Mouse (Mus musculus) regulatory T cell (primary cell): ENCODE results near the gene Spats2l.

Source experiments
- in situ Hi-C: fragments of 300-600 bp; cut with MboI, MseI; formaldehyde crosslinking; loops from one replicate; pipeline ENCODE4 v1.15.1; 2025; ENCODE audit warnings: high pct_unique_total_duplicates

The Spats2l gene

DNA sequence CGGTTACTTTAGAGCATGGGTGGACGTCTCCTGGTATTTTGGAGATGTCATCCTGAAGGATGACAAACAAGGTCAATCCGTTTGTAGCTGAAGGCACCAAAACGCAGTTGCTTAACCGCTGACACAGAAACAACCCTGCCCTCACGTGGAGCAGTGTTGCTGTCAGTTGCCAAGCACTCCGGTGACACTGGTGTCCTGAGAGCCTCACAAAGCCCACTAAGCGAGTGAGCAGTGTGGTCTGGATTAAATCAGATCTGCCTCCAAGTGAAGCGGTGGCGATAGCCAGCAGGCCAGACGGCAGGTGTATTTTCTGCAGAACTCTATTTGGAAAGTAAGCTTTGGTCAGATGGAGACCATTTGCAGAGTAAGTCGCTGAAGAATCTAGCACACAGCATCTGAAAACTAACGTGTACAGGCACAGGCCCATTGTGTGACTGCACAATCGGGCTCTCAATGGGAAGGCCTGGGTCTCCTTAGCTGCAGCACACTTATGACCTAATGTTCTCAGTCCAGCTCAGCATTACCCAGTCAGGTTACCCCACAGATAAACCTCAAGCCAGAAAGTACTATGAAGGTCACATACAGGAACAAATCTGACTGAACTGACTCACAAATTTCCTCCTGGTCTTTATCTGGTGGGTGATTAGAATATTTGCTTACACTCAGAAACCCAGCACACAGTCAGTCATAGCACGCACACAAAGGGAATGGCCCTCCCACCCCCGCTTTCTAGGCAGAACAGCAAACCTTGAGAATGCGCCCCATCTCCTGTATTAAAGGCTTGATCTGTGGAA, 51.2 kb downstream of the Spats2l start:
- in situ Hi-C loops = no loop called here

DNA sequence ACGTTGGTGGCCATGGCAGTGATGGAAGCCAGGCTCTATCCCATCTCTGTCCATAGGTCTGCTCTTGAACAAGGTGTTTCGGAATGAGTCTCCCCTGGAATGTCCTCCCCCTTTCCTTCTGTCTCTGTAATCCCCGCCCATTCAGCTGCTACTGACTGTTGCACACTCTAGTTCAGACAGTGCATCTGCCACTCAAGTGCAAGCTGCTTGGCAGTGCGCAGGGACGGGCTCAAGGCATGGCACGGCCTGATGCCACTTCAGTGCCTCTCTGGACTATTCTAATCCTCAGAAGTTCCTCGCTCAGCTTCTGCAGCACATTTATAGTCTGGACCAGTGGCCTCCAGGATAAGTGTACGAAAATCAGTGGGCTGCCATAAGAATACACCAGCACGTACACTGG, 52.3 kb downstream of the Spats2l start:
- in situ Hi-C loops = no loop called here

DNA sequence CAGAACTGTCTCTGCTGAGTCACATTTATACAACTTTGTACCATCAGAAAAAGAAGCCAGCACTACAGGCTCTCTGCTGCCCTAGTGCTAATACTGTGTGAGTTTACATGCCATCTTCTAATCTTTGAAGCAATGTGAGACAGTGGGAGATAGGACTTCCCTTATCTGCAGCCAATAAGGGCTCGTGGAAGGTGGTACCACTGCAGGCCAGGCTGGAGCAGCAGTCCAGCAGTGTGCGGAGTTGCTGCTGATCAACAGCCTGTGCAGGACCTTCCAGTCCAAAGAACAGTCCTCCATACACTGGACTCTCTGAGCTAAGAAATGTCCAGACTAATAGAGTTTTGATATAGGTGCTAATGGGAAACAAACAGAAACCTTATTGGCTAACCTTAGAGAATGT, 59.2 kb downstream of the Spats2l start:
- in situ Hi-C loops = no loop called here

DNA sequence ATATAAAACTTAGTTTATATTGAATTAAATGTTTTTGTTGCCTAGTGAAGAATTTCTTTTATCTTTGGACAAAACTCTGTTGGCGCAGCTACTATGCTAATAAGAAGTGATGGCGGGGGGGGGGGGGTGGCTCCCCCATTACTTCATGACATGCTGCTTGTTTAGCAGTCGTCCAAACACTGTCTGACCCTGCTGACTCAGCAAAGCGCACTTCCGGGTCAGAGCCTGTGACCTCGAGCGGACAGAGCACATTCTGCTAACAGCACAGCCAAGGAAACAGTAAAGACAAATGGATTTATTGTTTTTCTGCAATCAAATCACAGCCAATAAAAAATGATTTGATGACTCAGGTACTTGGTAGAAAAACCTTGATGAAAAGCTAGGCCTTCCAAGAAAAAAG, 61.2 kb downstream of the Spats2l start:
- in situ Hi-C loops = no loop called here

DNA sequence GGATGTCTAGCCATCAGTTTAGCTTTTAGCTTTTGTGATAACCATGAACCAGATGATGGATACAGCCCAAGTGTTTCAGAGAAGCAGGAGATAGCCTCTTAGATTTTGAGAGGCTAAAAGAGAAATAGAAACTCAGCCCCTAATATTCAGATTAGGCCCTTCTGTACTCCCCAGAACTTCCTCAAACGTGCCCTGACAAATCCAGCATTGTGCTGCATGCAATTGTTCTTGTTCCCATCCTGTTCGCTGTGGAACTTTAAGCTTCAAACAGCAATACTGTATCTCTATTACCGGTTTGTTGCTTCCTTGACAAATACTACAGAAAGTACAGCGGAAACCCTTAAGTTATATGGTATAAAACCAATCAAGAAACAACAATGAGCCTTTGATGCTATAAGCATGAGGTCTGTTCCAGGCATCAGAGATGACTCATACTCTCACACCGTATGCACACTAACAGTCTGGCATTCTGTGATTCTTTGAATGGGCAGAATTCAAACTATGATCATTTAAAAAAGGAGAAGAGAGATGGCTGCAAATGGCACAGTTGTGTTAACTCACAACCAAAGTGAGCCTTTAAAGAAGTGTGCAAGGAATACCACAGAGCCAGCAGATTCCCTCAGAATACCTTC, 62.8 kb downstream of the Spats2l start:
- in situ Hi-C loops = no loop called here

DNA sequence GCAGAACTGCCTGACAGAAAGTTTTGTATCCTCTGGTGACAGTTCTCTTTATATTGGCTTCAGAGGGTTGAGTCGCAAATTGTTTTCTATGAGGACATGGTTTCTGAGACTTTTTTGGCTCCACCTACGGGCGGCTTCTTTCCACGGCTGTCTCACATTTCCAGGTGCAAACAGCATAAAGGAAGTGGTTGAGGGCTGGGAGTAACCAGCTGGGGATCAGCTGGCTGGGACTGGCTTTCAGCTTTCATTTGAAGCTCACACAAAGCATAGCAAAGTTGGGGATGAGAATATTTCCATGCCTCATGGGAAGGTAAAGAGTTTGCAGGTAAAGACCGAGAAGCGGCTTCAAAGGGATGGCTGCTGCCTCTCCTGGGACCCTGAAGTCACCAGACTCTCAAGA, 65.9 kb downstream of the Spats2l start:
- in situ Hi-C loops = no loop called here

DNA sequence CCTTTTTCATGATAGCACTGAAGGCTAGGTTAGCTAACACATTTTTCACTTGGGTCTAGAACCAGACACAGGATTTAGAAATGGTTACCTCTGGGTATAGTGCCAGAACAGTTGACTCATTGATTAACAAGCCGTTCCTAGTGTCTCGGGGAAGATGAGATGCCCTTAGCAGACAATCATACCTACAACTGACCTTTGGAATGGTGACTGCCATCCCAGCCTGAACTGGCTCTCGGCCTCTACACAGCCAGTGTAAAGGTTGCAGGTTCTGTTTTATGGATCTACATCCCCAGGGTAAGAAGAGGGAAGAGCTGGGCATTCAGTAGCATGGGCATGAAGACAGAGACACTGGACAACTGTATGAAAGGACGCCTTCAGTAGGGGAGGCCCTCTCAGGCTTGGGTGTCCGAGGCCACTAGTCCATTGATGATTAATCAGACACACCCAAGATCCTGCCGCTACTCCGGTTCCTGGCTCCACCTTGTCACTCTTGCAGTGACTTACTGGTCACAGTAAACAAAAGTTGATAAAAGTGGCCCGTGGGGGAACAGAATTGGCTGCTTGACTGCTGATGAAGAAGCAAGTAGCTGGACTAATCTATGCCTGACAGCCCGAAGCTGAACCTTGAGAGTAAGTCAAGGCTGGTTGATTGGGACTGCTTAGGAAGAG, 71.2 kb downstream of the Spats2l start:
- in situ Hi-C loops = no loop called here

DNA sequence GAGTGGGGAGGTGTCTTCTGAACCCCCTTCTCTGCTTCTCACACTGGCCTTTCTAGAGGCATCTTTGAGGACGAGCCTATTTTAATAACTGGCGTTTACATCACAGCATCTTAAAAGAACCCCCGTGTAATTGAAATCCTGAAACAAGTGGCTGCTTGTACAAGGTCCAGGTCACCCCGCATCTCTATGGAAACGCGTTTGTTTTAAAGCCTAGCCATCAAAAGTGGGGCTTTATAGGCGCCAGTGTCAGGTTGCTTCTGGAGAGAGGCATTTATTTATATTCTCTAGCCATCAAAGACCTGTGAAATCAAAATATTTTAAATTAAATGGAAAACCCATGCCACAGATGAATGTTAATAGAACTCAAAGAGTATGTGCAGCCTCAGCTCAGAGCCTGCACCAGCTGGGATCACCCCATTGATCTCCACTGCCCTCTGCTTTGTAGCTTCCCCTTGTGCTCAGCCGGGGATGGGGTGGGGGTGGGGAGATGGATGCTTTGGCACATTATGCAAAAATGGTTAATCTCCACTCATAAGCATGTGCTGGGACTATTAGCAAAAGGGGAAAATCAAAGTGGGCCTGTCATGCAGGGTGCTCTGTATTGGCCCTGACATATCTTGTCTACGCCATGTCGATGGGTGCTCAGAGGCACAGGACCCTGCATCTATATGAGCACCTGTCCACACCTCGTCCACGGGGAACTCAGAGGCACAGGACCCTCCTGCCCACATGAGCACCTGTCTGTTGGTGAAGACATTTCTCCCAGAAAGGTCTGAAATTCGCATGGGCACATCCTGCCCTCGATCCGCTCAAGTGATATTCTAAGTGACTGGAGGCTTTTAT, 73.1 kb downstream of the Spats2l start:
- in situ Hi-C loops = no loop called here

DNA sequence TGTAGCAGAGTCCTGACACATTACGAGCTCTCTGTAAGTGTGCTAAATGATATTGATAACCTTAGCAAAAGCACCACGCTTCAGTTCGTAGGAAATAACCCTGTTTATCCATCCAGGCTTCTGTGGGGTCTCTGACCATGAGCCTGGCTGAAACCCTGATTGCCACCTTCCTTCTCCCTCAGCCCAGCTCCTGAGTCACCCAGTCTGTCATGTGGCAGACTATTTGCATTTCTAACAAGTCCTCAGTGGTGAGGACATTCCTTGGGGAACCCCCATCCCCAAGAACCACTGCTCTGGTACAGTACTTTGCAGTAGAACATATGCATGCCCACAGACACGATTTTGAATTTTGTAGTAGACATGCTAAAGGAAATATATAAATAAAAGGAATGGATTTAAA, 75.1 kb downstream of the Spats2l start:
- in situ Hi-C loops = no loop called here

DNA sequence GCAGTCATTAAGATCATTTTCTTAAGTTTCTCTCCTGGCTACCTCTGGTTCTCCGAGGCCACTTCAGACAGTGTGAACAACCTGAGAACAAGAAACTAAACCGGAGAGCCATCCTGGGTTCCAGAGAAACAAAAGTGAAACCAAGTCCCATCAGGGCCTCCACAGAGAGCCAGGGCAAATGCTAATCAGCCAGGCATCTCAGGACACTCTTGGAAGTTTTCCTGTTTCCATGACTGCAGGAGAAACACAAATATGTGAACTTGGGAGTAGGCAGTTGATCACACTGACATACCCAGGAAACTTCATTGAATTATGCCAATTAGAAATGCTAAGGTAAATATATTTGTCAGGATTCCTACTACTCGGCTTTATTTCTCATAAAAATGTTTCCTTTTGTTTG, 76.0 kb downstream of the Spats2l start:
- in situ Hi-C loops = no loop called here

DNA sequence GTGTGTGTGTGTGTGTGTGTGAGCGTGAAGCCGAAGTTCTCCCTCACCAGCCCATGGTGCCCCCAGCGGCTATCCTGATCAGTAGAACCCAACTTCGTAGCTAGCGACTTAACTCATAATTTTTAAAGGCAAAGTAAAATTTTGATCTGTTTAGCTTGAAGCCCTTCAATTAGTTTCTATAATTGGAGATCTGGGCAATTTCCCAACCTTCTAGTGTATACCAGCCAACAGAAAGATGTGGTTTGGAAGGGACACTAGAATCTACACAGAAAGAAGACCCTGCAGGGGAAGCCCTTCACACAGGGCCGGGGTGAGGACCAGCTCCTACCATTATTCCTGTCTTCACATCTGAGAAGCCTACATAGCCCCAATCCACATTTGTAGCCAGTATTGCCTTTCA, 77.9 kb downstream of the Spats2l start:
- in situ Hi-C loops = no loop called here

DNA sequence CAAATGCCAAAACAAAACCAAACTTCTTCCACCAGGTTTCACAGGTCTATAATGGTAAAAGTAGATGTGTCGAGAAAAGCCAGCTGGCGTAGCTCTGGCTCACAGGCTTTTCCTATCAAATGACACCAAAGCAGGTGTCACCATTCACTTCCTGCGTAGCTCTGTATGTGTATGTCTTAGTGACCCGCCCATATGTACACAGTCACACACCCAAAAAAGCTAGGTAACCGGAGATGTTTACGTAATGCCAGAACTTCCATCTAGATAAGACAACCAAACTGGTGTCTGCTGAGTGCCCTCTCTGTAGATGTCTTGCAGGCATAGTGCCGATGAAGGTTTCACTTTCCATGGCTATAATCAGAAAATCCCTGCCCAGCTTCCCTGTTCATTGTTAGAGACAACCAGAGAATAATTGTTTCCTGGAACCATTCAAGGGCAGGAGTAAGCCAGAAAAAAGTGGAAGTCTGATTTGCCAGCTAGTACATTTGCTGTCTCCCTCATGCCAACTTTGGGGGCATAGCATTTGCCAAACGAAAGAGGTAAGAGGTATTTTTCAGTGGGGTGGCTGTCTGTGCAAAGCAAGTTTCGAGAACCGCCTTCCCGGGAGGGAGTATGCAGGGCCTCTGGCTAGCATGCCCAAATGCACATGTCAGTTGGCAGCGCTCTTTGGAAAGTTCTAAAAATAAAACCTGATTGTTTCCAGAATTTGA, 78.8 kb downstream of the Spats2l start:
- in situ Hi-C loops = no loop called here

DNA sequence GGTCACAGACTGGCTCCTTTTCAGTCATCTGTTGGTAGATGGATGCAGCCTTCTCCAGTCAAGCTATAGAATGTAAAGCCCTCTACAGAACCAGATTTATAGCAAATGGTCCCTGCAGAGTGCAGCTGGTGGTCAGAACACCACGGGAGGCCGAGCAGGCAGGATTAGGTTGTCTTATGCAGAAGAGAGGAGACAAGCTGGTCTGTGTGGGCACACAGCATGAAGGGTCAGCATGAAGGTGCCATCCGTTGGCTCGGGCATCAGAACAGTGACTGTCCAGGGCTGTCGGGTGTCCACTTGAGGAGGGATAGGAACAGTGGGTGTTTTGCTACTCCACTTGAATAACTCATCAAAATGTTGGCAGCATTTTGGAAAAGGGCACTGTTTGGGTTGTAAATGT, 83.8 kb downstream of the Spats2l start:
- in situ Hi-C loops = no loop called here

DNA sequence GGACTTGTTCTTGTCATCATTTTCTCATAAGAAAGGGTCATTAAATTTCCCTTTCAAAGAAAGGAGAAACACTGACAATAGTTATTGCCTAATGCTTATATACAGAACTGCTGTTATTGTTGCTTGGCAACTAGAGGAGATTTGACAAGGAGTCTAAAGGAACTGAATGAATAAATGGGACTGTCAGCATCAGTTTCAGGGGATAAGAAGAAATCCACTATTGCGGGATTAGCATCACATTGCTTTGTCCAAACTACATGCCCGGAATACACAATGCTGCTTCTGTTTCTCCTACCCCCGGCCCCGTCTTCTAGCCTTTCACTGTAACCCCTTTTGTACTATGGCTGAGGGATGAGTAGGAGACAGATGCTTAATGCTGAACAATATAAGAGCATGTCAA, 88.1 kb downstream of the Spats2l start:
- in situ Hi-C loops = no loop called here

DNA sequence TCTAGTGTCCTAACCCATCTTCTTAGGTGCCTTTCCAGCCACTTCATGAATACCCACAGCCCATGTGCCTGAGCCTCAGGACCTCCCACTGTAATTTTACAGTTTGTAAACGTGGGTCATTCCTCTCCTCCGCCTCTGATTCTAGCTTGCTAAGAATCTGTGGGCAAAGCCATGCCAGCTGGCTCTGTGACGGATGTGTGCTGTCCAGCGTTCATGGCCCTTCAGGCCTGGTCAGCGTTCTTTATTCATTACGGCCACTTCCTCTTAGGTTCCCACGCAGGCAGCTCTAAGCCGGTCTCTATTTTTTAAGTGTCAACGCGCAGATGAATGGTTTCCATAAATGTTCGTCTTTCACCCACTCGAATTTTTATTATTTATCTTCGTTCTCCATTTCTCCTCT, 94.7 kb downstream of the Spats2l start:
- in situ Hi-C loops = no loop called here

DNA sequence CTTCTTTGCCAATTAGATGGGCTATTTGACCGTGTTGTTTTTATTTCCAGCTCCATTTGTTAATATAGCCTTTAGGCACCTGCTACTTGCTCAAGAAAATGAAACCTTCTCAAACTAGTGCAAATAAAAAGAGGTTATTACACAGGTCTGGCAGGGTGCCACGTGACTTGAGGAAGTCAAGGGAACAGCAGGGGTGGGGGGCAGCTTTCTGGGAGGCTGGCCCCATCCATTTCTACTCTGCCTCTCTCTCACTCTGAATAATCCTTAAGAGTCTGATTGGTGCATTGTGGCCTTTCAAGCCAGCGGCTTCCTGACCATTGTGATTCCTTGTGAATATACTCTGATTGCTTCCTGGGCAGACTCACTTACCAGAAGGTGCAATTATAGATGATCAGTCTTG, 98.0 kb downstream of the Spats2l start:
- in situ Hi-C loops = no loop called here

DNA sequence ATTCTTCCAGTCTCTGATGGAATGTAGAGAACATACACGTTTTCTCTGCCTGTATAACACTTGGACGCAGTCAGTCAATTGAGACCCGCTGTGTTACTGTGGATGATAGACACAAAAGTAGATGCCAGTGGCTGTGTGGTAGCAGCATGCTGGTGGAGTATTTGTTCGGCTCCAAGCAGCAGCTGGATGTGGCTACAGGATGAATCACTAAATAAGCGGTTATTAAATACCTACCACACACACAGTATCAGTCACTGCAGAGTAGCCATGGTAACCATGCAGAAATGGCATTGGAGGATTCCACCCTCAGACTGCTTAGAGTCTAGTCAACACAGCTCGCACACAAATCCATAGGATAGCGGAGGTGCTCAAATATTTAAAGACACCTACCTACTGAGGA, 100.0 kb downstream of the Spats2l start:
- in situ Hi-C loops = no loop called here

DNA sequence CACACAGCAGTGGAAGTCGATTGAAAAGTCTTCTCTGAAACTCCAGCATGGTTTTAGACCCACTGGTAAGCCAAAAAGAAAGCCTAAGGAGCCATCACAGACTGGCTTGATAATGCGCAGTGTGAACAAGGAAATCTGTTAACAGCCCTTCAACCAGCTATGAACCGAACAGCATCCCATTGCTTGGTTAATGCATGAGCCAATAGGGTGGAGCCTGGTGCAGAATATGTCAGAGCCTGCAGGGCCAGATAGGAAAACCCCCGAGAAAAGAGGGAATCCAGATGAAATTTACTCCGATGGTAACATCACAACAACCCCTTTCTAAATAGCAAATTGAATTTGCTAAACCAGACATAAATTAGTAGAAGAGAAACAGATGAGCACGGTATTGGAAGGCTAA, 101.1 kb downstream of the Spats2l start:
- in situ Hi-C loops = no loop called here

DNA sequence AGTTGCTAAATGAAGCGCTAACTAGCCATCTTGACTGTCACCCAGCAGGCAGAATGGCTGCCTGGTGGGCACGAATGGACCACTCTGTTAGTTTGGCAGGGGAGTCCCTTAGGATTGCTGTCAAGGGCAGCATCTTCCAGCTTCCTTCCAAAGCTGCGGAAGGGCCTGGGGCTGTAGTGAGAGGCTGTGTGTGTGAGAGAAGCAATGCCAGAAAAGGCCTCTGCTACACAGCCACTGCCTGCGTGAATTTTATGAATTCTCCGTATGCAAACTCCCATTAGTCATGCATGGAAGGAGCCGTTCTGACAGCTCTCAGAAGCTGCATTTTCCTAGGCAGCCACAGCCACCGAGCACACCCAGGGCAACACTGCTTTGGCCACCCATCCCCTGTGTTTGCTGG, 101.5 kb downstream of the Spats2l start:
- in situ Hi-C loops = no loop called here

DNA sequence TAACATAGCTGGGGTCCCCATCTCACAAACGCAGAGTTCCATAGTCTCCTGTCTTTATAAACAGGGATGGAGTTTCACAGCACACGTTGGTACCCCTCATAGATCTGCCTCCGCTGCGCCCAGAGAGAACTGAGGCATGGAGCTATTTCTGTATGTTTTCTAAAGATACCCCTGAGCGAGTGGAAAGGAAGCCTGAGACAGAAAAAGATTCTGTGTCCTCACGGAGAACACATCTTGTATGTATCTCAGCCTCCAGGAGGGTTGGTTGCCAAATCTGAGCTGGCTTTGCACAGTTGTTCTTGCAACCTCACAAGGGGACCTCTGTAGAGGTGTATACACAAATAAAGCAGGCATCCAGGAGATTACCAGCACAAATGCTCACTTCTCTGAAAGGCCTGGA, 105.0 kb downstream of the Spats2l start:
- in situ Hi-C loops = no loop called here

DNA sequence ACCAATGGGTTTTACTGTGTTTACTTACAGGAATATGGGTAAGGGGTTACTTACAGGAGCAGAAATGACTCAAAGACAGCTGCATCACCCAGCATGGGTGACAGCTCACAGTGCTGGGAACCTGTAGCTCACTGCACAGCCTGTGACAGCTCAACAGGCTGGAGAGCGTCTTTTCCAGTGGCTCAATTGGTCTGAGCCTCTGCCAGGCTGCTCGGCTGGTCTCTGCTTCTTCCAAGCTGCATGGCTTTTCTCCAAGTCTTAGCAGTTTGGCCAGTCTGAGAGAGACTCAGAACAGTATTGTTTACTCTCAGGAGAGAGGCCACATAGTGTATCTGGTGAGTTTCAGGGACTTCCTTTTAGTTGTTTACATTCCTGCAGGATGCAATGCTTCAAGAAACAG, 110.9 kb downstream of the Spats2l start:
- in situ Hi-C loops = no loop called here

DNA sequence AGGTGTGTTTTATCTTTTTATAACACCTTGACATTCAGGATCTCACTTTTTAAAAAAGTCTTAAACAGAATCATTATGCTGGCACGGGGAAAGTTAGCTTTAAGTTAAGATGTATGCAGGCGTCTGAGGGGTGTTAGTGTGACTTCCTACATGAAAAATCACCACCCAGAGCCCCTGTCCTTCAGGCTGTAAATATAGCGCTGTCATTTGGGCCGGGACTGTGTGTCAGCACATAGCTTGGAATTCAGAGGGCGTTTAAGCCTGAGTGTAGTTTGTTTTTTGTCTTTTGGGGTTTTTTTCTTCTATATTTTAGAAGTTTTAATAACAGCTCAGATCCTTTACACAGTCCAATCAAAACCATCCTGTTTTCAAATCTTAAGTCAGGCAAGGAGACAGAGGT, 115.8 kb downstream of the Spats2l start:
- in situ Hi-C loops = no loop called here
